Mouse (Mus musculus) heart, embryonic 12.5 days (tissue): ENCODE results near the gene Erbb4. TPM values are rescaled to one million over a fixed set of nuclear protein-coding genes. Genes with fewer than 3 reads are reported as not detected.

Experiments
- ATAC-seq: fragments of 200-750 bp; cut with Nextera tagmentation; 2 replicates; pipeline ENCODE4 v1.8.0; 2017; ENCODE audit warnings: moderate TSS enrichment, moderate library complexity; ENCODE audit not compliant: insufficient number of reproducible peaks, low FRiP score
- H3K27ac ChIP-seq: fragments of 300-500 bp; sonication (generic); 2 replicates; pipeline ENCODE4 v1.5.1; 2016; ENCODE audit warnings: mild to moderate bottlenecking, moderate library complexity; ENCODE audit not compliant: poor library complexity, severe bottlenecking
- H3K27me3 ChIP-seq: fragments of 300-500 bp; sonication (generic); replicated peaks from 2 replicates; pipeline ENCODE4 v1.6.1; 2016; ENCODE audit warnings: mild to moderate bottlenecking, moderate library complexity
- H3K36me3 ChIP-seq: fragments of 300-500 bp; sonication (generic); 2 replicates; pipeline ENCODE4 v1.6.1; 2016; ENCODE audit warnings: mild to moderate bottlenecking, moderate library complexity
- H3K4me1 ChIP-seq: fragments of 300-500 bp; sonication (generic); replicated peaks from 2 replicates; pipeline ENCODE4 v1.6.1; 2016; ENCODE audit warnings: mild to moderate bottlenecking
- H3K4me2 ChIP-seq: fragments of 300-500 bp; sonication (generic); 2 replicates; pipeline ENCODE4 v1.6.1; 2016; ENCODE audit warnings: mild to moderate bottlenecking, moderate library complexity
- H3K4me3 ChIP-seq: fragments of 300-500 bp; sonication (generic); 2 replicates; pipeline ENCODE4 v1.5.1; 2016; ENCODE audit warnings: mild to moderate bottlenecking
- H3K9ac ChIP-seq: fragments of 300-500 bp; sonication (generic); 2 replicates; pipeline ENCODE4 v1.6.1; 2016; ENCODE audit warnings: mild to moderate bottlenecking, moderate library complexity
- H3K9me3 ChIP-seq: fragments of 300-500 bp; sonication (generic); replicated peaks from 2 replicates; pipeline ENCODE4 v1.6.1; 2016; ENCODE audit warnings: mild to moderate bottlenecking, moderate library complexity
- WGBS: fragments of 180-500 bp; shearing (Covaris S2); methylation state at CpG from one replicate; pipeline ENCODE4 v1.1.7; 2016; 5-methylcytosine and 5-hydroxymethylcytosine counted together
- polyA plus RNA-seq: library from polyadenylated mRNA; unstranded; fragments of >200 nt; fragmentation: Nextera tagmentation; extraction: Ambion mirVana; gene quantifications from 2 replicates; pipeline ENCODE4 v1.2.1, GENCODE M21; 2016

The Erbb4 gene
- polyA plus RNA-seq, 1 experiment from 2014 or later, result 13.6 TPM

GRCm38 (mm10) chr1:69105493-69106321 is 2.2 kb downstream of the Erbb4 start:
- Histone ChIP-seq H3K4me2 (peak overlapping the region; percentile 80), H3K9me3 (no peaks in the 10 kb centered on the region), H3K36me3 (no peaks in the 10 kb centered on the region), H3K27ac (peak overlapping the region; percentile 94), H3K4me3 (peak overlapping the region; percentile 89), H3K4me1 (peaks cover 8% of the 10 kb centered on the region), H3K27me3 (no peaks in the 10 kb centered on the region), H3K9ac (peak overlapping the region; percentile 97)
- under 1% methylated on average over 29 of the region's 29 CpGs for WGBS
- ATAC-seq, result peak; percentile 44; the same call in 1 of the 2 replicates

- peaks cover 11% of the 10 kb centered on the region for H3K4me1 ChIP-seq
- under 1% methylated on average over 13 of the region's 13 CpGs for WGBS
- no peak for ATAC-seq
- H3K9ac ChIP-seq, result peak overlapping the region; percentile 97
- peak overlapping the region; percentile 80 for H3K4me2 ChIP-seq
- no peaks in the 10 kb centered on the region for H3K27me3 ChIP-seq
- no peaks in the 10 kb centered on the region for H3K36me3 ChIP-seq
- H3K4me3 ChIP-seq, result peak overlapping the region; percentile 89
- H3K27ac ChIP-seq, result peak overlapping the region; percentile 94
- no peaks in the 10 kb centered on the region for H3K9me3 ChIP-seq
Observed at GRCm38 (mm10) chr1:69105096-69105492, 2.8 kb downstream of the Erbb4 start.

- Histone ChIP-seq H3K4me3 (no peak overlapping the region), H3K4me1 (peaks cover 8% of the 10 kb centered on the region; the same call in 1 of the 2 replicates), H3K9ac (no peak overlapping the region), H3K27me3 (no peaks in the 10 kb centered on the region), H3K9me3 (no peaks in the 10 kb centered on the region), H3K4me2 (peak overlapping the region; percentile 57), H3K36me3 (no peaks in the 10 kb centered on the region), H3K27ac (no peak overlapping the region)
- no peak for ATAC-seq
- WGBS, result 59% methylated on average over 6 of the region's 6 CpGs
Observed at GRCm38 (mm10) chr1:69103211-69103706, 4.6 kb downstream of the Erbb4 start.

- Histone ChIP-seq H3K9ac (no peak overlapping the region), H3K4me2 (no peak overlapping the region), H3K27ac (no peak overlapping the region), H3K4me1 (peaks cover 8% of the 10 kb centered on the region; the same call in 1 of the 2 replicates), H3K36me3 (no peaks in the 10 kb centered on the region), H3K27me3 (no peaks in the 10 kb centered on the region), H3K9me3 (no peaks in the 10 kb centered on the region), H3K4me3 (no peak overlapping the region)
- WGBS, result 80% methylated on average over 2 of the region's 2 CpGs
- ATAC-seq, result no peak
Observed at GRCm38 (mm10) chr1:69101670-69102069, 6.2 kb downstream of the Erbb4 start.

- Histone ChIP-seq H3K9me3 (no peaks in the 10 kb centered on the region), H3K4me2 (no peak overlapping the region), H3K9ac (no peak overlapping the region), H3K4me1 (peaks cover 10% of the 10 kb centered on the region), H3K4me3 (no peak overlapping the region), H3K27me3 (no peaks in the 10 kb centered on the region), H3K27ac (no peak overlapping the region), H3K36me3 (no peaks in the 10 kb centered on the region; the same call in 1 of the 2 replicates)
- no peak for ATAC-seq
- 35% methylated on average over 3 of the region's 3 CpGs for WGBS
Observed at GRCm38 (mm10) chr1:69093052-69093451, 14.8 kb downstream of the Erbb4 start.

GRCm38 (mm10) chr1:69089331-69089730 is 18.5 kb downstream of the Erbb4 start:
- H3K27me3 ChIP-seq, result no peaks in the 10 kb centered on the region
- H3K9me3 ChIP-seq, result no peaks in the 10 kb centered on the region
- no peak overlapping the region for H3K4me3 ChIP-seq
- H3K4me2 ChIP-seq, result no peak overlapping the region
- H3K4me1 ChIP-seq, result peaks cover 14% of the 10 kb centered on the region
- WGBS, result 62% methylated on average over 1 of the region's 1 CpGs
- H3K27ac ChIP-seq, result no peak overlapping the region
- H3K9ac ChIP-seq, result no peak overlapping the region
- ATAC-seq, result no peak
- no peaks in the 10 kb centered on the region; the same call in 1 of the 2 replicates for H3K36me3 ChIP-seq

GRCm38 (mm10) chr1:69085753-69086152 is 22.1 kb downstream of the Erbb4 start:
- WGBS, result 34% methylated on average over 6 of the region's 6 CpGs
- Histone ChIP-seq H3K9me3 (no peaks in the 10 kb centered on the region), H3K36me3 (no peaks in the 10 kb centered on the region), H3K4me2 (peak overlapping the region; percentile 43), H3K9ac (no peak overlapping the region), H3K4me3 (peak overlapping the region; percentile 28), H3K27ac (peak overlapping the region; percentile 63), H3K27me3 (no peaks in the 10 kb centered on the region), H3K4me1 (peaks cover 17% of the 10 kb centered on the region)
- no peak for ATAC-seq

- Histone ChIP-seq H3K27ac (no peak overlapping the region), H3K36me3 (no peaks in the 10 kb centered on the region), H3K27me3 (no peaks in the 10 kb centered on the region), H3K9me3 (no peaks in the 10 kb centered on the region), H3K4me1 (peaks cover 6% of the 10 kb centered on the region; the same call in 1 of the 2 replicates), H3K4me2 (no peak overlapping the region), H3K4me3 (no peak overlapping the region), H3K9ac (no peak overlapping the region)
- ATAC-seq, result no peak
- 83% methylated on average over 4 of the region's 4 CpGs for WGBS
Observed at GRCm38 (mm10) chr1:69048918-69049317, 58.9 kb downstream of the Erbb4 start.

GRCm38 (mm10) chr1:69046228-69046978 is 61.5 kb downstream of the Erbb4 start:
- Histone ChIP-seq H3K4me3 (no peak overlapping the region), H3K9me3 (no peaks in the 10 kb centered on the region), H3K27me3 (no peaks in the 10 kb centered on the region), H3K36me3 (no peaks in the 10 kb centered on the region), H3K9ac (no peak overlapping the region), H3K4me1 (peaks cover 6% of the 10 kb centered on the region; the same call in 1 of the 2 replicates), H3K4me2 (no peak overlapping the region), H3K27ac (no peak overlapping the region)
- ATAC-seq, result no peak
- 79% methylated on average over 11 of the region's 11 CpGs for WGBS

GRCm38 (mm10) chr1:69027816-69028215 is 80.0 kb downstream of the Erbb4 start:
- no peaks in the 10 kb centered on the region for H3K9me3 ChIP-seq
- WGBS, result 51% methylated on average over 5 of the region's 5 CpGs
- H3K4me3 ChIP-seq, result no peak overlapping the region
- ATAC-seq, result no peak
- H3K4me1 ChIP-seq, result peaks cover 12% of the 10 kb centered on the region
- H3K36me3 ChIP-seq, result no peaks in the 10 kb centered on the region
- no peak overlapping the region for H3K4me2 ChIP-seq
- no peaks in the 10 kb centered on the region for H3K27me3 ChIP-seq
- H3K27ac ChIP-seq, result no peak overlapping the region
- H3K9ac ChIP-seq, result no peak overlapping the region

GRCm38 (mm10) chr1:69024858-69025257 is 83.0 kb downstream of the Erbb4 start:
- WGBS, result 7% methylated on average over 3 of the region's 3 CpGs
- no peak overlapping the region for H3K9ac ChIP-seq
- no peak overlapping the region for H3K4me3 ChIP-seq
- H3K27ac ChIP-seq, result peak overlapping the region; percentile 83
- H3K36me3 ChIP-seq, result no peaks in the 10 kb centered on the region
- H3K9me3 ChIP-seq, result no peaks in the 10 kb centered on the region
- peak; percentile 51 for ATAC-seq
- peak overlapping the region; percentile 48 for H3K4me2 ChIP-seq
- no peaks in the 10 kb centered on the region for H3K27me3 ChIP-seq
- peaks cover 12% of the 10 kb centered on the region for H3K4me1 ChIP-seq
